Mouse (Mus musculus): Measurements from ENCODE around the gene Zbtb37.
"Not testable (repeated sequence)": the region's sequence is repeated elsewhere in the genome, so short reads cannot be mapped to it uniquely, and the experiment has no call there.

The Zbtb37 gene

DNA sequence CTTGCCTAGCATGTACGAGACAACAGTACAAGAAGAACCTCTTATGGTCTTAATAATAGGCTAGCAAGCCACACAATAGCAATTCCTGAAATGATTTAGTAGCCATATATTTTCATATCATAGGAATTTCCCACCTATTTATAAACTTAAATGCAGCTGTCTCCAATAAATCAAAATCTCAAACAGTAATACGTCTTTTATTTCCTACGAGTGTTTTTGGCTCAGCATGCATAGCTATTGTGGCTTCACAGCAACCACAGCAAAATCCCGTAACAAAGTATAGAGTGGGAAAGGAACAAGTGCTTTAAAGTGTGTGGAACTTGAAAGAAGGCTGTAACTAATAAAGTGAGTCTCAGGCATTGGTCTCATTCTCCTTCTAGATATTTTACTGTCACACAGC, 24.2 kb downstream of the Zbtb37 start:
- Histone ChIP-seq H3K27me3 (ENCODE audit: control insufficient read depth, insufficient read depth, low read length, poor library complexity, severe bottlenecking) (no peaks in the 10 kb centered on the region), H3K36me3 (ENCODE audit: control insufficient read depth, insufficient read depth, low read length, poor library complexity, severe bottlenecking) (peaks cover 8% of the 10 kb centered on the region; the same call in 1 of the 2 replicates)
- no peak for DNase-seq (ENCODE audit: low read depth, low spot score)

GRCm38 (mm10) chr1:161008038-161008437, 26.6 kb downstream of the Zbtb37 start:
- DNase-seq (ENCODE audit: low read depth, low spot score) = no peak
- no peaks in the 10 kb centered on the region for H3K27me3 ChIP-seq (ENCODE audit: control insufficient read depth, insufficient read depth, low read length, poor library complexity, severe bottlenecking)
- peaks cover 8% of the 10 kb centered on the region; the same call in 1 of the 2 replicates for H3K36me3 ChIP-seq (ENCODE audit: control insufficient read depth, insufficient read depth, low read length, poor library complexity, severe bottlenecking)

- H3K27me3 ChIP-seq (ENCODE audit: control insufficient read depth, insufficient read depth, low read length, poor library complexity, severe bottlenecking) = no peaks in the 10 kb centered on the region
These were observed 28.2 kb downstream of the Zbtb37 start for GRCm38 (mm10) chr1:161006471-161006870.

GRCm38 (mm10) chr1:161005526-161005925, 29.1 kb downstream of the Zbtb37 start:
- DNase-seq (ENCODE audit: low read depth, low spot score) = no peak
- no peaks in the 10 kb centered on the region for H3K27me3 ChIP-seq (ENCODE audit: control insufficient read depth, insufficient read depth, low read length, poor library complexity, severe bottlenecking)
- 0 out of 2 replicates have a peak, but pooled peaks cover 4% of the 10 kb centered on the region for H3K36me3 ChIP-seq (ENCODE audit: control insufficient read depth, insufficient read depth, low read length, poor library complexity, severe bottlenecking)

More at GRCm38 (mm10) chr1:161006471-161006870, 28.2 kb downstream of the Zbtb37 start:
- 0 out of 2 replicates have a peak, but pooled peaks cover 4% of the 10 kb centered on the region for H3K36me3 ChIP-seq (ENCODE audit: control insufficient read depth, insufficient read depth, low read length, poor library complexity, severe bottlenecking)
- no peak for DNase-seq (ENCODE audit: low read depth, low spot score)

GRCm38 (mm10) chr1:161004942-161005341, 29.7 kb downstream of the Zbtb37 start:
- no peaks in the 10 kb centered on the region for H3K27me3 ChIP-seq (ENCODE audit: control insufficient read depth, insufficient read depth, low read length, poor library complexity, severe bottlenecking)
- DNase-seq (ENCODE audit: low read depth, low spot score) = no peak
- 0 out of 2 replicates have a peak, but pooled peaks cover 4% of the 10 kb centered on the region for H3K36me3 ChIP-seq (ENCODE audit: control insufficient read depth, insufficient read depth, low read length, poor library complexity, severe bottlenecking)

DNA sequence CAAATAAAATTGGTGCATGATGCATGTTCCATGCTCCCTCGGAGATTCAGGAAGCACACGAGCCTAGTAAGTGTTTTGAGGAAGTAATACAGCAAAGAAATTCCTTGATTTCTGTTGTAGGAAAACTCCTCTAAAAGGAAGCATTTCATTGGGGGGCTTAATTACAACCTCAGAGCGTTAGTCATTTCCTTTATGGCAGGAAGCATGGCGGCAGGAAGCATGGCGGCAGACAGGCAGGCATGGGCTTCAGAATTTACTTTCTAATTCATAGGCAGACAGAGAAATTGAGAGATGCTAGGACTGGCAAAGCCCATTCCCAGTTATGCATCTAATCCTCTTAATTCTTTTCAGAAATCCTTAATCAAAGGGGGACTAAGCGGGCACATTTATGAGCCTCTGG, 40.8 kb downstream of the Zbtb37 start:
- Histone ChIP-seq H3K27me3 (ENCODE audit: control insufficient read depth, insufficient read depth, low read length, poor library complexity, severe bottlenecking) (no peaks in the 10 kb centered on the region), H3K36me3 (ENCODE audit: control insufficient read depth, insufficient read depth, low read length, poor library complexity, severe bottlenecking) (no peaks in the 10 kb centered on the region)
- DNase-seq (ENCODE audit: low read depth, low spot score) = no peak

GRCm38 (mm10) chr1:160989395-160989794, 45.3 kb downstream of the Zbtb37 start:
- DNase-seq (ENCODE audit: low read depth, low spot score) = no peak
- Histone ChIP-seq H3K36me3 (ENCODE audit: control insufficient read depth, insufficient read depth, low read length, poor library complexity, severe bottlenecking) (no peaks in the 10 kb centered on the region), H3K27me3 (ENCODE audit: control insufficient read depth, insufficient read depth, low read length, poor library complexity, severe bottlenecking) (no peaks in the 10 kb centered on the region)

DNA sequence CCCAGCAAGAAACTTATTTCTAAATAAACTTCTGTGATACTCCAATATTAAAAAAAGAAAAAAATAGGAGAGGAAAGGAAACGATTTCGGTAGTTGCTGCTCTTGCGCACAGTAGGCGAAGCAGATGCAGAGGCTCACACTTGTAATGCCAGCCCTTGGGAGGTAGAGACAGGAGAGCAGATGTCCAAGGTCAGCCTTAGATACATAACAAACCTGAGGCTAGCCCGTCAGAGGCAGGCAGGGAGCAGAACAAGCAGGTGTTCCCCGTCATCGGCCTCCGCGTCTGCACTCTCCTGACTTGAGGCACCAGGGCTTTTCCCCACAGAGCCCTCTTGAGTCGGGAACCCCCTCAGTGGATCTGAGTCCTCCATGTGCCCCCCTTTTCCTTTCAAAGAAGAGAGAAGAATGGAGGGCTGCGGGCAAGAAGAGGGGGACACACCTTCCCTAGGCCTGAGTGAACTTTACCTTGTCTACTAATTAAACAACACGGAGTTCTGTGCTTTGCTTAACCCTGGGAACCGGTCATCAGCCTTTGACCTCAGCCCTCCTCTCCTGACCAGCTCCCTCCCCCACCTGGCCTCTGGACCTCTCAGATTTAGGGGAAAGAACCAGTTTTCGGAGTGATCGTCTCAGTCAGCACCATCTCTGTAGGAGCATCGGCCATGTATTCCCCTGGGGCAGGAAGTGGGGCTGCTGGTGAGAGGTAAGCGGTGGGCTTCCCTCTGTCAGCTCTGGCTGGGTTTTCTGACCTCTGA, 47.6 kb downstream of the Zbtb37 start:
- H3K36me3 ChIP-seq (ENCODE audit: control insufficient read depth, insufficient read depth, low read length, poor library complexity, severe bottlenecking) = no peaks in the 10 kb centered on the region
- DNase-seq (ENCODE audit: low read depth, low spot score) = no peak
- H3K27me3 ChIP-seq (ENCODE audit: control insufficient read depth, insufficient read depth, low read length, poor library complexity, severe bottlenecking) = no peaks in the 10 kb centered on the region

DNA sequence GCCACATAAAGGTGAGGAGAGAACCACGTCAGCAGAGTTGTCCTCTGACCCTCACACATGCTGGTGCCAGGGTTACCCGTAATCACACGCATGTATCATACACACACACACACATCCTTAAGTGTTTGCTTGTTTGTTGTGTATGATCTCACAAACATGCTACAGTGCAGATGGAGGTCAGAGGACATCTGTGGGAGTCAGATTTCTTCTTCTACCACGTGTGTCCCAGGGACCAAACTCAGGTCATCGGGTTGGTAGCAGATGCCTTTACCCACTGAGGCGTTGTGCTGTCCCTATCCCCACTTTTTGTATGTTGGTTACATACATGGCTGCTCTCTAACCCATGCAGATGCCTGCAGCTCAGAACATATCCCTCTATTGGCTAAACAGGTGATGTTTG, 49.2 kb downstream of the Zbtb37 start:
- Histone ChIP-seq H3K27me3 (ENCODE audit: control insufficient read depth, insufficient read depth, low read length, poor library complexity, severe bottlenecking) (no peaks in the 10 kb centered on the region), H3K36me3 (ENCODE audit: control insufficient read depth, insufficient read depth, low read length, poor library complexity, severe bottlenecking) (no peaks in the 10 kb centered on the region)
- no peak for DNase-seq (ENCODE audit: low read depth, low spot score)

- DNase-seq (ENCODE audit: low read depth, low spot score); H3K27me3 ChIP-seq (ENCODE audit: control insufficient read depth, insufficient read depth, low read length, poor library complexity, severe bottlenecking); H3K36me3 ChIP-seq (ENCODE audit: control insufficient read depth, insufficient read depth, low read length, poor library complexity, severe bottlenecking): not testable (repeated sequence)
These were observed 49.9 kb downstream of the Zbtb37 start for GRCm38 (mm10) chr1:160984731-160985130.

GRCm38 (mm10) chr1:160982887-160983286, 51.8 kb downstream of the Zbtb37 start:
- no peaks in the 10 kb centered on the region for H3K36me3 ChIP-seq (ENCODE audit: control insufficient read depth, insufficient read depth, low read length, poor library complexity, severe bottlenecking)

GRCm38 (mm10) chr1:160981337-160981736, 53.3 kb downstream of the Zbtb37 start:
- Histone ChIP-seq H3K27me3 (ENCODE audit: control insufficient read depth, insufficient read depth, low read length, poor library complexity, severe bottlenecking) (no peaks in the 10 kb centered on the region), H3K36me3 (ENCODE audit: control insufficient read depth, insufficient read depth, low read length, poor library complexity, severe bottlenecking) (no peaks in the 10 kb centered on the region)
- no peak for DNase-seq (ENCODE audit: low read depth, low spot score)

More at GRCm38 (mm10) chr1:160982887-160983286, 51.8 kb downstream of the Zbtb37 start:
- H3K27me3 ChIP-seq (ENCODE audit: control insufficient read depth, insufficient read depth, low read length, poor library complexity, severe bottlenecking) = no peaks in the 10 kb centered on the region
- DNase-seq (ENCODE audit: low read depth, low spot score) = no peak

DNA sequence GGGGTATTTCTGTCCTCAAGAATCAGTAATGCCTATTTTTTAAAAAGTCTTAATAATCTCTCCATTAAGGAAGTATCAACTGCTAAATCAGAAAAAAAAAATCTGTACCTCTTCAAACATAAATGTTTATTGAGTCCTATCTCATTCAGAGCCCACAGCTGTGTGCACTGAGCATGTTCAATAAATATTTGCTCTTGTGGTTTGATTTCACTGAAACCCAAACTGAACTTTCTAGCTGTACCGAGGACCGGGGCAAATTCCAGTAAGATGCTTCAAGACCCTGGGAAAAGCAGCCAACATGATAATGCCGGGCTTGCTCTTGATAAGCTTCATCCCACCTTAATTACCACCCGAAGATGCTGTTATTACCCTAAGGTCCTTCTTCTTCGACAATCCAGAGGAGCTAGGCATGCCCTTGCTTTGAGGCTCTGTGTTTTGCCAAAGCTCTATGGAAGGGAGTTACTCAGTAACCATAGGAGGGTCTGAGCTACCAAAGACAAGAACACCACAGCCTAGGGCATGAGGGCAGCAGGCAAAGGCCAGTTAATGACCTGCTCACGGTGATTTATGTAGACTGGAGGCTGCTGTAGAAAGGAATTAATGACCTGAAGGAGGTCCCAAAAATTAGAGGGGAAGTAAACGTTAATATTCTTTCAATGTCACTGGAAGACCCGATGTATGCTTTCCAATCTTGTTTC, 54.0 kb downstream of the Zbtb37 start:
- DNase-seq (ENCODE audit: low read depth, low spot score) = no peak
- no peaks in the 10 kb centered on the region for H3K27me3 ChIP-seq (ENCODE audit: control insufficient read depth, insufficient read depth, low read length, poor library complexity, severe bottlenecking)
- H3K36me3 ChIP-seq (ENCODE audit: control insufficient read depth, insufficient read depth, low read length, poor library complexity, severe bottlenecking) = 0 out of 2 replicates have a peak, but pooled peaks cover 3% of the 10 kb centered on the region

- H3K27me3 ChIP-seq (ENCODE audit: control insufficient read depth, insufficient read depth, low read length, poor library complexity, severe bottlenecking) = no peaks in the 10 kb centered on the region
- H3K36me3 ChIP-seq (ENCODE audit: control insufficient read depth, insufficient read depth, low read length, poor library complexity, severe bottlenecking) = 0 out of 2 replicates have a peak, but pooled peaks cover 3% of the 10 kb centered on the region
- DNase-seq (ENCODE audit: low read depth, low spot score) = no peak
These were observed 54.6 kb downstream of the Zbtb37 start for GRCm38 (mm10) chr1:160980021-160980420.

DNA sequence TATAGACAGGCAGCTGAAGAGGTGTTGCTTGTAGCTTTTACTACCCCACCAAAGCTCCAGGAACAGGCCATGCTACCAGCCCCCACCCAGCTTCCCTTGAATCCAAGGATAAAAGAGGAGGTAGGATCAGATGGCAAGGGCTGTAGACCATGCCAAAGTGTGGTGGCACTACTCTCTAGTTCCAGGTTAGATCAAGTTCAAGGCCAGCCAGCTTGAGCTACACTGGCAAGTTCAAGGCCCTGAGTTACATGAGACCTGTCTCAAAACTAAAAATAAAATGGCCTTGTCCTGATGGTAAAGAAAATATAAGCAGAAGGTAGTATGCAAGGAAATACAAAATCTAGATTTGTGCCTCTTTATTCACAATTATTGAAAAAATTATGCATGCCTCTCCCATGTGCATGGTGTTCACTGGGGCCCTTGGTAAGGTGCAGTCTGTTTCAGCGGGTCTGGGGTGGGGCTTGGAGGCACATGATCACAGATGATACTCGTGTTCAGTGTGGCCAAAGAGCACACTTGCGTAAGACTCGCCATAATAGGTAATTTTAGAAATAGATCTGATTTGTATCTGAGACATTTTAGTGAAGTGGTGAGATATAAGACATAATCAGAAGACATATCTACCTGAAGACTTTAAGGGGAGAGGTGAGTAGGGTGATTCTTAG, 56.4 kb downstream of the Zbtb37 start, which contains the start of gene Serpinc1:
Serpinc1 (plus strand) TSS at position 515 of the 665 bp plus-strand sequence.
- no peaks in the 10 kb centered on the region for H3K27me3 ChIP-seq (ENCODE audit: control insufficient read depth, insufficient read depth, low read length, poor library complexity, severe bottlenecking)
- DNase-seq (ENCODE audit: low read depth, low spot score) = no peak
- 0 out of 2 replicates have a peak, but pooled peaks cover 3% of the 10 kb centered on the region for H3K36me3 ChIP-seq (ENCODE audit: control insufficient read depth, insufficient read depth, low read length, poor library complexity, severe bottlenecking)

Measured in splenic B cell, adult 2 months (primary cell).